Mouse (Mus musculus) heart, embryonic 14.5 days (tissue): ENCODE measurements around the gene Rapgef2. TPM values are rescaled to one million over a fixed set of nuclear protein-coding genes. Genes with fewer than 3 reads are reported as not detected.

Experiments used
- ATAC-seq: fragments of 200-750 bp; cut with Nextera tagmentation; 2 replicates; pipeline ENCODE4 v1.8.0; 2017; ENCODE audit warnings: low read depth, moderate TSS enrichment; ENCODE audit not compliant: insufficient number of reproducible peaks, insufficient read depth, low FRiP score
- H3K27ac ChIP-seq, 2 experiments: fragments of 200-500 bp in 1 of 2; fragments of 300-500 bp in 1 of 2; sonication (generic) in 1 of 2; replicated peaks in 1 of 2; 2 replicates each; pipeline ENCODE4 v1.5.1; 2012 to 2014; ENCODE audit warnings: low read depth in 2 of 2, low read length in 2 of 2, control low read depth in 1 of 2, mild to moderate bottlenecking in 1 of 2, mixed read lengths in 1 of 2; ENCODE audit not compliant: control insufficient read depth in 1 of 2, insufficient read depth in 1 of 2
- H3K27me3 ChIP-seq: fragments of 300-500 bp; sonication (generic); 2 replicates; pipeline ENCODE4 v1.6.1; 2014; ENCODE audit warnings: mild to moderate bottlenecking, low read length, control low read depth; ENCODE audit not compliant: control insufficient read depth, insufficient read depth
- H3K36me3 ChIP-seq: fragments of 300-500 bp; sonication (generic); 2 replicates; pipeline ENCODE4 v1.6.1; 2014; ENCODE audit warnings: mild to moderate bottlenecking, control low read depth, low read length, mixed read lengths; ENCODE audit not compliant: control insufficient read depth, insufficient read depth
- H3K4me1 ChIP-seq, 2 experiments: fragments of 200-500 bp in 1 of 2; fragments of 300-500 bp in 1 of 2; sonication (generic) in 1 of 2; 2 replicates each; pipeline ENCODE4 v1.6.1; 2012 to 2014; ENCODE audit warnings: low read length in 2 of 2, control low read depth in 1 of 2, mixed read lengths in 1 of 2; ENCODE audit not compliant: control insufficient read depth in 2 of 2, insufficient read depth in 2 of 2
- H3K4me2 ChIP-seq: fragments of 300-500 bp; sonication (generic); 2 replicates; pipeline ENCODE4 v1.6.1; 2014; ENCODE audit warnings: mild to moderate bottlenecking, low read length
- H3K4me3 ChIP-seq, 2 experiments: fragments of 200-500 bp in 1 of 2; fragments of 300-500 bp in 1 of 2; sonication (generic) in 1 of 2; 2 replicates each; pipeline ENCODE4 v1.5.1; 2012 to 2014; ENCODE audit warnings: low read length in 2 of 2, mild to moderate bottlenecking in 2 of 2, control low read depth in 1 of 2, low read depth in 1 of 2, moderate library complexity in 1 of 2; ENCODE audit not compliant: control insufficient read depth in 1 of 2, insufficient read depth in 1 of 2
- H3K9ac ChIP-seq: fragments of 300-500 bp; sonication (generic); 2 replicates; pipeline ENCODE4 v1.6.1; 2014; ENCODE audit warnings: mild to moderate bottlenecking, low read length
- H3K9me3 ChIP-seq: fragments of 300-500 bp; sonication (generic); 2 replicates; pipeline ENCODE4 v1.6.1; 2016; ENCODE audit warnings: low read length, control low read depth; ENCODE audit not compliant: control insufficient read depth
- WGBS: fragments of 180-500 bp; shearing (Covaris S2); extraction: QIAGEN DNeasy Blood & Tissue Kit; methylation state at CpG from one replicate; pipeline ENCODE4 v1.1.7; 2014; 5-methylcytosine and 5-hydroxymethylcytosine counted together
- polyA plus RNA-seq: library from polyadenylated mRNA; unstranded; fragments of >200 nt; fragmentation: Nextera tagmentation; extraction: Ambion mirVana; gene quantifications from 2 replicates; pipeline ENCODE4 v1.2.1, GENCODE M21; 2014

The Rapgef2 gene
- polyA plus RNA-seq, 1 experiment from 2014 or later = 7.3 TPM

DNA sequence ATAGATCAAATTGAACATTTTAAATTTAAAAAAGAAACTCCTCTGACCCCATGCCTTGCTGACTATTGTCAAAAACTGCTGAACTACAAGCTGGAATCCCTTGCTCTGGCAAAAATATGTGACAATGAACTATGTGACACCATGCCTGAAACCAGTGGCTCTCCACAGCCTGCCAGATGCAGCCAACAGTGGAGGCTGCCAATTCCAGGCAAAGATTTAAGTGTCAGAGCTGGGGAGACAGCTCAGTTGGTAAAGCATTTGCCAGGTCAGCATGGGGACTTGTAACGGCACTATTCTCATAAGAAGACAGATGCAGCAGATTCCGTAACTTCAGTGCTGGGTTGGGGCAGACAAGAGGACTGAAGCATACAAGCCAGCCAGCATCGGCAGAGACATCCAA lies 95.9 kb downstream of the Rapgef2 start:
- no peak overlapping the region for H3K9ac ChIP-seq
- H3K9me3 ChIP-seq = no peaks in the 10 kb centered on the region
- ATAC-seq = no peak
- H3K36me3 ChIP-seq = peaks cover 3% of the 10 kb centered on the region; the same call in 1 of the 2 replicates
- no peak overlapping the region for H3K4me3 ChIP-seq
- 62% methylated on average over 3 of the region's 3 CpGs for WGBS
- H3K4me2 ChIP-seq = no peak overlapping the region
- H3K4me1 ChIP-seq = peaks cover 14 to 37% of the 10 kb centered on the region in 2 experiments
- H3K27ac ChIP-seq = no peak overlapping the region
- H3K27me3 ChIP-seq = no peaks in the 10 kb centered on the region

DNA sequence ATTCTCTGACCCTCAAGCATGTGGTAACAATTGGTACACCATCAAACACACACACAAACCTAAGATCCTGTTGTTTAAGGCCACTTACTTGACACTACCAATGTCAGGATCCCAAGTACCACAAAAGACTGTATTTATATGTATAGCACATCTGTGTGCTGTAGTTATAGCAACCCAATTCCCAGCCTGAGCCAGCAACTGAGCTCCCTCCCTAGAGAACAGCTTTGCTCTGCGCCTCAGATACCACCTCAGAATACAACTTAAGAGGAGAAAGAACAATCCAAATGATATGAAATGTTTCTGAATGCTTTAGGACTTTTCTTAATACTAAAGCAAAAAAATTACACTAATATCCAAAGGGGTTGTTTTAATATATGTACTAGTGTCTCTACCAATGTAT lies 98.4 kb downstream of the Rapgef2 start:
- Histone ChIP-seq H3K27me3 (no peaks in the 10 kb centered on the region), H3K27ac (no peak overlapping the region), H3K36me3 (no peaks in the 10 kb centered on the region), H3K4me3 (no peak overlapping the region), H3K9me3 (no peaks in the 10 kb centered on the region), H3K4me1 (peaks cover 11 to 30% of the 10 kb centered on the region in 2 experiments), H3K9ac (no peak overlapping the region), H3K4me2 (no peak overlapping the region)
- WGBS = 85% methylated on average over 1 of the region's 1 CpGs
- no peak for ATAC-seq

DNA sequence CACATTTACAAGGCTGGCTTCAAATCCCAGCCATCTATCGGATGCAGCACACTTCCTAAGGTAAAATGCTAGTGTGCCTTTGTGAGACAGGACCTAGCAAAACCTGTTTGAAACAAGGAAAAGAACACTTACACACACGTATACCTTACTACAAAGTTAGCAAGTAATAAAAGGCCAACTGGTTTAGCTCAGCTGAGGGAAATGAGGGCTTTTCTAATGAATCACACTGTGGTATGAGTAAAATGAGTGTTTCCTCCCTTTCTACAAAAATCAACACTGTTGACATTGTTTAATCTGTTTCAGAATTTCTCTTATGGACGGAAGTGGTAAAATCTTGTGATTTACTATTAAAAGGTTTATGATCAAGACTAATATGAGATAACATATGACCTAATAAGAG lies 104.0 kb downstream of the Rapgef2 start:
- Histone ChIP-seq H3K4me1 (peaks cover 17 to 50% of the 10 kb centered on the region in 2 experiments), H3K36me3 (no peaks in the 10 kb centered on the region), H3K4me3 (no peak overlapping the region), H3K27ac (peak overlapping the region in 1 of 2 experiments; percentile 92), H3K4me2 (peak overlapping the region; percentile 74; the same call in 1 of the 2 replicates), H3K9ac (no peak overlapping the region), H3K27me3 (no peaks in the 10 kb centered on the region), H3K9me3 (no peaks in the 10 kb centered on the region)
- no peak for ATAC-seq
- WGBS = 74% methylated on average over 3 of the region's 3 CpGs

DNA sequence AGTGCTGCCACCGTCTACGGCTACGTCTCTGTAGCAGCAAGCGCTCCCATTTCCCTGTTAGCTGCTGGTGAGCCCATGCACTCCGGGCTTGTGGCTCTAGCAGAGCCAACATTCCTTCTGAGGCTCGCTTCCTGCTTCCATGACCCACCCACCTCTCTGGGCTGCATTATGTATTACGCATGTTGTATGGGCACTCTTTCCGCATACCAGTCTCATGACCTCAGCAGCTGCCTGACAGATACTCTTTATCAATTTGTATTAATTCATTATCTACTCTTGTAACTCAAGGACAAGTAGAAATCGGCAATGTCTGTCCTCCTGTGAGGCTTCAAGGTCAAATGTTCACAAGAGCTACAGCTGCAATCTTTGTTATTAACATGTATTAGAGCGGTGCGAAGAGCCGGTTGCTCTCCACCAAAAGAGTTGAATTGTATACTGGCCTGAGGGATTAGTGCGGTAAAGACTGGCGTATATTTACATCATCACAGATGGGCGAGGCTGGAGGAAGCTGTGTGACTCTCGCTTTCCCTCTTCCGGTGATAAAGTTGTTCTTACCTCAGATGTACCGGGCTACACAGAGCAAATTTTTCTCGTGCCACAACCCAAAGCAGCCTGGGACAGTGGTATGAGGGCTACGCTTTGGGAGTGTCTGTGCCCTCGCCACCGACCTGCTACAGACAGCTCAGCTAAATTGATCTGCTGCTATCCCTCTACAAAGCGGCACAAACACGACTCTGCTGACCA lies 104.9 kb downstream of the Rapgef2 start:
- WGBS = 9% methylated on average over 24 of the region's 24 CpGs
- Histone ChIP-seq H3K9ac (peak overlapping the region; percentile 71), H3K9me3 (no peaks in the 10 kb centered on the region), H3K27ac (peak overlapping the region; percentile 90 to 92), H3K36me3 (no peaks in the 10 kb centered on the region), H3K4me3 (peak overlapping the region; percentile 14 to 38), H3K27me3 (no peaks in the 10 kb centered on the region), H3K4me1 (peaks cover 17 to 59% of the 10 kb centered on the region in 2 experiments), H3K4me2 (peak overlapping the region; percentile 74)
- ATAC-seq = peak; percentile 81

DNA sequence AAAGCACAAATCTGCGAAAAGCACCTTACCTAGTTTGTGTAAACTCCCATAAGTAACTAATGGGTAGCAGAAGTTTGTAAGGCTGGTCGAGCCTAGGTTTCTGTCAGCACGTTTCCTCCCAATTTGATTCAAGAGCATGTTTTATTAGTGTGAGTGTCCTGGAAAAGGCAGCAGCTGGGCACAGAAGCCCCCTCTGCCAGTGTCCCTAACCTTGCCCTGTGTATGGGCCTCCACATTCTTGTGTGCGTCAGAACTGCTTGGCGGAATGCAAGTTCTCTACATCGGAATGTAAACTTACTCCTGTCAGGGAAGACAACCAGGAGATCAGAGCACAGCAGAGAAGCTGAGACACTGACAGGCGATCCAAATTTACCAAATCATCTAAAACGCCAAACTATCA lies 106.2 kb downstream of the Rapgef2 start:
- peak overlapping the region; percentile 74 for H3K4me2 ChIP-seq
- H3K9me3 ChIP-seq = no peaks in the 10 kb centered on the region
- no peaks in the 10 kb centered on the region for H3K27me3 ChIP-seq
- WGBS = 23% methylated on average over 8 of the region's 8 CpGs
- H3K4me1 ChIP-seq = peaks cover 17 to 60% of the 10 kb centered on the region in 2 experiments
- H3K9ac ChIP-seq = peak overlapping the region; percentile 71
- ATAC-seq = no peak
- peak overlapping the region; percentile 90 to 92 for H3K27ac ChIP-seq
- peak overlapping the region; percentile 32 to 38 for H3K4me3 ChIP-seq
- no peaks in the 10 kb centered on the region for H3K36me3 ChIP-seq

DNA sequence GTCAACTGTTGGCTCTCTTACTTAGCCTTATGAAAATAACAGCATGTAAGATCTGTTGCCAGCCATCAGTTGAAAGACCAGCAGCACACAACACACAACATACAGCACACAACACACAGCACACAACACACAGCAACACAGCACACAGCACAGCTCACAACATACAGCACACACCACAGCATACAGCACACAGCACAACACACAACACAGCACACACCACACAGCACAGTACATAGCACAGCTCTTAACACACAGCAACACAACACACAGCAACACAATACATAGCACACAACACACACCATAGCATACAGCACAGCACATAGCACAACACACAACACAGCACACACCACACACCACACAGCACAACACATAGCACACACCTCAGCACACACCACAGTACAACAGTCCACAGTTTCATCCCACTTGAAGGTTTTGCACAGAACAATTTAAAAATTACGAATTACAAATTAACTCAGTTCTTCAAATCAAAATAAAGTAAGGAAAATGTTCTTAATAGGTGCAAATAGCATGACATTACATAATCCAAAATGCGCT lies 106.7 kb downstream of the Rapgef2 start:
- 73% methylated on average over 2 of the region's 2 CpGs for WGBS
- H3K27me3 ChIP-seq = no peaks in the 10 kb centered on the region
- H3K4me1 ChIP-seq = peaks cover 17 to 60% of the 10 kb centered on the region in 2 experiments
- ATAC-seq = no peak
- no peaks in the 10 kb centered on the region for H3K9me3 ChIP-seq
- no peaks in the 10 kb centered on the region for H3K36me3 ChIP-seq
- H3K4me3 ChIP-seq = peak overlapping the region; percentile 22 to 38
- H3K4me2 ChIP-seq = peak overlapping the region; percentile 74
- peak overlapping the region; percentile 71 for H3K9ac ChIP-seq
- peak overlapping the region; percentile 41 to 92 for H3K27ac ChIP-seq

DNA sequence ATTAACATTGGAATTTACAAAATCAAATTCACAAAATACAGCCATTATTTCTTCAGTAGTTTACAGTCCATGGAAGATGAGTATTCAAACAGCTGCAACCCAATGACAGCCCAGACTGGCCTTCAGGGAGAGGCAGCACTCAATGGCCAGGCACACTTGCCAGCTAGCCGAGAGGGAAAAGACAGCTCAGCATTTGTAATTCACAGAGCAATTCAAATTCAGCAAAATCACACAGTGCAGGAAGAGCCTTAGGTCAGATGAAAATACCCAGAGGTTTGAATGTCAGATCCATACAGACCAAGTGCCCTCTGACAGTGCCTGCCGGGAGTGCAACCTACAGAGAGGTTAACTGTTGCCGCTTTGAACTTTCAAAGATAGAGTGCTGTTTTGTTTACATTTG lies 107.6 kb downstream of the Rapgef2 start:
- peaks cover 17 to 60% of the 10 kb centered on the region in 2 experiments for H3K4me1 ChIP-seq
- peak overlapping the region; percentile 30 to 92; a peak in 1 of 4 replicates for H3K27ac ChIP-seq
- ATAC-seq = no peak
- 25% methylated on average over 3 of the region's 3 CpGs for WGBS
- H3K4me3 ChIP-seq = peak overlapping the region in 1 of 2 experiments; percentile 38; a peak in 2 of 4 replicates
- H3K9me3 ChIP-seq = no peaks in the 10 kb centered on the region
- H3K9ac ChIP-seq = peak overlapping the region; percentile 71; the same call in 1 of the 2 replicates
- H3K36me3 ChIP-seq = no peaks in the 10 kb centered on the region
- no peaks in the 10 kb centered on the region for H3K27me3 ChIP-seq
- peak overlapping the region; percentile 74 for H3K4me2 ChIP-seq
